Mouse (Mus musculus): ENCODE data around the gene Gm10377.
"Not testable (repeated sequence)": the region's sequence is repeated elsewhere in the genome, so short reads cannot be mapped to it uniquely, and the experiment has no call there.

Gm10377 gene

DNA sequence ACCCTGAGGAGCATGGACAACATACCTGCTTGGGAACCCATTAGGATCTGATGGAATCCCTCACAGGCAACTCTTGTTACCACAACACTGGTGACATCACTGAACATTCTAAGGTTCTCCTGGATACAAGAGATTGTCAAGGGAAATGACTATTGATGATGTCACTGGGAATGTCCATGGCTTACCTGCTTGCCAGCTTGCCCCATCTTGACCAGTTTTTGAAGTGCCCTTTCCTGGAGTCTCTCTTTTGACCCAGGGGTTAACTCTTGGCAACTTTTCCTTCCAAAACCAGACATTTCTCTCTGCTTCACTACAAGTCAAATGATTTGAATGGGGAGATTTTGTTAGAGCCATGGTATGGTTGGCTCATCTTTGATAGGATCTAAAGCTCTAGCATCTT lies at the start of gene Gm10377:
TSS of gene Gm10377 (minus strand) at position 101 of the 400 bp plus-strand sequence.
- not testable (repeated sequence) for TF ChIP-seq GATA4 (IDR thresholded peaks at IDR 0.05; ENCODE audit: insufficient replicate concordance, low read length)

DNA sequence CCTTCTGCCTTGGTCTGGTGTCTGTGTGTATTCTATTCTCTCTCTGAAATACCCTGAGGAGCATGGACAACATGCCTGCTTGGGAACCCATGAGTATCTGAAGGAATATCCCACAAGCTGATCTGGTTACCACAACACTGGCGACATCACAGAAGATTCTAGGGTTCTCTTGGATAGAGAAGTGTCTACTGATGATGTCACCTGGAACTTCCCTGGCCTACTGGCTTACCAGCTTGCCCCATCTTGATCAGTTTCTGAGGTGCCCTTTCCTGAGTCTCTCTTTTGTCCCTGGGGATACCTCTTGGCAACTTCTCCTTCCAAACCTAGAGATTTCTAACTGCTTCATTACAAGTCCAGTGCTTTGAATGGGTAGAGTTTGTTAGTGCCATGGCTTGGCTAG lies 29.1 kb downstream of the Gm10377 start, which contains the start of gene Gm3015:
TSS of gene Gm3015 (minus strand) at position 101 of the 400 bp plus-strand sequence.
- TF ChIP-seq GATA4 (IDR thresholded peaks at IDR 0.05; ENCODE audit: insufficient replicate concordance, low read length): not testable (repeated sequence)
